Mouse (Mus musculus): ENCODE results near the gene Fmn2.

The Fmn2 gene

GRCm38 (mm10) chr1:174659459-174660223 is 158.0 kb downstream of the Fmn2 start:
- DNase-seq (ENCODE audit: low read depth, low spot score), result no peak

GRCm38 (mm10) chr1:174665116-174665515 is 163.5 kb downstream of the Fmn2 start:
- no peak for DNase-seq (ENCODE audit: low read depth, low spot score)

GRCm38 (mm10) chr1:174669132-174669531 is 167.5 kb downstream of the Fmn2 start:
- no peak for DNase-seq (ENCODE audit: low read depth, low spot score)

- no peak for DNase-seq (ENCODE audit: low read depth, low spot score)
Observed at GRCm38 (mm10) chr1:174670846-174671245, 169.2 kb downstream of the Fmn2 start.

- no peak for DNase-seq (ENCODE audit: low read depth, low spot score)
Observed at GRCm38 (mm10) chr1:174674586-174674985, 173.0 kb downstream of the Fmn2 start.

GRCm38 (mm10) chr1:174675316-174675715 is 173.7 kb downstream of the Fmn2 start:
- no peak for DNase-seq (ENCODE audit: low read depth, low spot score)

GRCm38 (mm10) chr1:174676187-174676586 is 174.6 kb downstream of the Fmn2 start:
- DNase-seq (ENCODE audit: low read depth, low spot score), result no peak

GRCm38 (mm10) chr1:174677211-174677610 is 175.6 kb downstream of the Fmn2 start:
- no peak for DNase-seq (ENCODE audit: low read depth, low spot score)

- no peak for DNase-seq (ENCODE audit: low read depth, low spot score)
Observed at GRCm38 (mm10) chr1:174689301-174689700, 187.7 kb downstream of the Fmn2 start.

GRCm38 (mm10) chr1:174700871-174701270 is 199.2 kb downstream of the Fmn2 start:
- DNase-seq (ENCODE audit: low read depth, low spot score), result no peak

GRCm38 (mm10) chr1:174701835-174702234 is 200.2 kb downstream of the Fmn2 start:
- DNase-seq (ENCODE audit: low read depth, low spot score), result no peak

- DNase-seq (ENCODE audit: low read depth, low spot score), result no peak
Observed at GRCm38 (mm10) chr1:174703909-174704308, 202.3 kb downstream of the Fmn2 start.

- DNase-seq (ENCODE audit: low read depth, low spot score), result no peak
Observed at GRCm38 (mm10) chr1:174719729-174720458, 218.3 kb downstream of the Fmn2 start.

- no peak for DNase-seq (ENCODE audit: low read depth, low spot score)
Observed at GRCm38 (mm10) chr1:174728771-174729170, 227.1 kb downstream of the Fmn2 start.

GRCm38 (mm10) chr1:174732715-174733114 is 231.1 kb downstream of the Fmn2 start:
- DNase-seq (ENCODE audit: low read depth, low spot score), result no peak

GRCm38 (mm10) chr1:174738958-174739357 is 237.3 kb downstream of the Fmn2 start:
- DNase-seq (ENCODE audit: low read depth, low spot score), result no peak

- DNase-seq (ENCODE audit: low read depth, low spot score), result no peak
Observed at GRCm38 (mm10) chr1:174742667-174743066, 241.0 kb downstream of the Fmn2 start.

GRCm38 (mm10) chr1:174748520-174748919 is 246.9 kb downstream of the Fmn2 start:
- no peak for DNase-seq (ENCODE audit: low read depth, low spot score)

GRCm38 (mm10) chr1:174750893-174751461 is 249.4 kb downstream of the Fmn2 start:
- DNase-seq (ENCODE audit: low read depth, low spot score), result no peak

GRCm38 (mm10) chr1:174759354-174759753 is 257.7 kb downstream of the Fmn2 start:
- no peak for DNase-seq (ENCODE audit: low read depth, low spot score)

GRCm38 (mm10) chr1:174765757-174766156 is 264.1 kb downstream of the Fmn2 start:
- DNase-seq (ENCODE audit: low read depth, low spot score), result no peak

GRCm38 (mm10) chr1:174766852-174767251 is 265.2 kb downstream of the Fmn2 start:
- no peak for DNase-seq (ENCODE audit: low read depth, low spot score)

GRCm38 (mm10) chr1:174771871-174772281 is 270.3 kb downstream of the Fmn2 start:
- DNase-seq (ENCODE audit: low read depth, low spot score), result no peak
